Mouse (Mus musculus) gonadal fat pad, adult 2 months (tissue): ENCODE measurements at regions not wholly inside any gene's neighbourhood (a gene's known extent, or its start where the extent isn't known, plus 50 kb on each side); places are given as distances from the start of the nearest gene placed in this dataset.
A peak's percentile ranks its signal among the peaks of the same experiment; 100 is the strongest.

Source experiments
- DNase-seq: peaks from one replicate; pipeline ENCODE4 v3.0.0-alpha.2; 2012; ENCODE audit warnings: low read depth

GRCm38 (mm10) chr6:13305873-13306272 is 81.1 kb upstream of the Vwde start:
- DNase-seq = no peak

- DNase-seq = no peak
Measured at GRCm38 (mm10) chr6:13298171-13298570, 73.4 kb upstream of the Vwde start.

DNA sequence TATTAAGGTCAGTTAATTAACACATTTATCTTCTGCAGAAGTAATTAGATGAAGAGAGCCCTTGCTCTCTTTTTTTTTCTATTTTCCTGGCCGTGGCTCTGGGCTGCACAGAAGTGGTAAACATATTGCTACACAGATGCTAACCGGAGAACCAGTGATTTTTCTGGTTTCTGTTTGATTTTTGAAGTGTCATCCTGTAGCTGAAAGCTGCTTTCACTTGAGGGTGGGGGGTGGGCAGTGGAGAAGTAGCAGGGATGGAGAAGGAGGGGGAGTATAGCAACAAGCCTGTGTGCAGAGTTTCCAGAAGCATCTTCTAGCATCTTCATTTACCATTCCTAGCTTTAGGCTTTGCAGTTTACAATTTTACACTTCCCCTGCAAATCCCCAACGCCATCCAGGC is 72.3 kb upstream of the Vwde start:
- DNase-seq = no peak

GRCm38 (mm10) chr6:13296041-13296440 is 71.3 kb upstream of the Vwde start:
- no peak for DNase-seq

DNA sequence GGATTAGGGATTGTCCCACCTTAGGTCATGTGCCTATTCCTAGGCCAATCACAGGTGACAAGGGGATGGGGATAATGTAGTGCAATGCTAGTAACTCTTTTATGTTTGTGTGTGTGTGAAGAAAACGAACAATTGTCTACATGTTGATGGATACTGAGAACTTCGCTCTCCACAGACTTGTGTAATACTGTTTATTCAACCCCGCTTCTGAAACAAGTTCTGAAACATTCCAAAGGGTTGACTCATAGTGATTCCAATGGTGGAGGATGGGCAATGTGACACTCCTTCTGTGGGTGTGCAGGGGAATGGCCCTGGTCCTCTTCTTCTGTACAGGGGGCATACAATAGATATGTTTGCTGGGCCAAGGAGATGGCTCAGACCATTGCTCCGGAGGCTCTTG is 69.6 kb upstream of the Vwde start:
- DNase-seq = no peak

GRCm38 (mm10) chr6:13288500-13288899 is 63.7 kb upstream of the Vwde start:
- peak; percentile 27 for DNase-seq

GRCm38 (mm10) chr6:13287812-13288211 is 63.0 kb upstream of the Vwde start:
- no peak for DNase-seq

DNA sequence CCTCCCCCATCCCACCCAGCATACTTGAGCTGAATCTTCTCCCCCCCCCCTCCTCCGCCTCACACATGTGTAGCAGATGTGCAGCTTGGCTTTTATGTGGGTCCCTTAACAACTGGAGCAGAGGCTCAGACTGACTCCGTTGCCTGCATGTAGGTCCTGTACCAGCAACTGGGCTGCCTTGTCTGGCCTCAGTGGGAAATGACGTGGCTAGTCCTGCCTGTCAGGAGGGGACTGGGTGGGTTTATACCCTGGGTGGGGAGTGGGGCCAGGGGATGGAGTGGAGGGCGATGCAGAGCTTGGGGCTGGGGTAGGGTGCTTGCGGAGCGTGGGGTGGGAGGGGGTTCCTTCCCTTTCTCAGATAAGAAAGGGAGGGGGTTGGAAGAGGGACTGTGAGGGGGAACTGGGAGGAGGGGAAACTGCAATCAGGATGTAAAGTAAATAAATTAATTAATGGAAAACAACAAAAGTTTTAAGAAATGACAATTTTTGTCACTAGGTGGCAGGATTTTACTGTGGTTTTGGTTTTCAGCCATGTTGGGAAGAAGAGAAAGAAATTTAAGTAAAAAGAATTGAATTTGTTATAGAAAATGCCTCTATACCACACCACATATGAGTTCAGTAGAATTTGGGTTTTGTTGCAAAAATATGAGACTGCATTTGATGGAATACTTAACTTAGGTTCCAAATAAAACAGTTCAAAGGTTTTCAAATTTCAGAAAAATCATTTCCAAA is 61.9 kb upstream of the Vwde start:
- no peak for DNase-seq

DNA sequence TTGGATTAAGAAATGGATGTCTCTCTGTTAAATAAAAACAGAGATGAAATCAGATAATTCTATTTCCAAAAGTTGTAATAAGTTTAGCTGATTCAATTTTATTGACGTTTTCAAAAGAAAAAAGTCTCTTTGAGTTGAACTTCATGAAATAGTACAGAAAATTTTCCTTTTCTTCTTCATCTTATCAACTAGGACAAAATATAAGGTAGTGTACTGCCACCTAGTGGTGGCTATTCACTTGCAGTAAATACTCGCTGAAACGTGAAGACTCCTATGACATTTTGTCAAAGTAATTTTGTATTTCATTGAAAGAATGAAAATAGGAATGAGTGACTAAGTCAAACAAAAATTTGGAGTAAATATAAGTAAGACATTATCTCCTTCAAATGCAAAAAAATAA is 56.1 kb upstream of the Vwde start:
- DNase-seq = no peak
